Mouse (Mus musculus) left cerebral cortex, adult 8-10 months (tissue): ENCODE results near the gene Adgrb2. TPM values are rescaled to one million over a fixed set of nuclear protein-coding genes. Genes with fewer than 3 reads are reported as not detected.

ENCODE experiments used
- DNase-seq, 2 experiments: peaks; one replicate each; pipeline ENCODE4 v3.0.0; 2022; ENCODE audit warnings: low spot score in 2 of 2
- total RNA-seq, 4 experiments: library from RNA; stranded (reverse); gene quantifications; 2 replicates each; pipeline ENCODE4 v1.2.4; 2022

Adgrb2 gene
- total RNA-seq, 4 experiments from 2014 or later: 349 to 362 (median 356) TPM

GRCm38 (mm10) chr4:130070523-130070922, 85.9 kb downstream of the Adgrb2 start:
- no peak for DNase-seq

- no peak for DNase-seq
Measured at GRCm38 (mm10) chr4:130071758-130072157, 87.1 kb downstream of the Adgrb2 start.

Other genes starting within 250 kb of the Adgrb2 start
- 10 to 100 TPM; 89.9 to 93.5 (median 91.2) TPM for gene Khdrbs1, start 242.6 kb upstream of the Adgrb2 start, total RNA-seq
- 100 to 1,000 TPM; 128 to 154 (median 142) TPM for gene Ptp4a2, start 173.7 kb upstream of the Adgrb2 start, total RNA-seq
- gene Spocd1, start 55.6 kb upstream of the Adgrb2 start, total RNA-seq: under 1 TPM; 0.26 to 0.94 (median 0.68) TPM
- 10 to 100 TPM; 14.6 to 26.0 (median 18.3) TPM for gene Col16a1, start 63.0 kb downstream of the Adgrb2 start, total RNA-seq
- 10 to 100 TPM; 72.9 to 80.6 (median 76.1) TPM for gene Pef1, start 117.7 kb downstream of the Adgrb2 start, total RNA-seq
- gene Hcrtr1, start 154.5 kb downstream of the Adgrb2 start, total RNA-seq: 1 to 10 TPM; 1.4 to 2.0 (median 1.9) TPM
- gene Tinagl1, start 190.3 kb downstream of the Adgrb2 start, total RNA-seq: 10 to 100 TPM in 1 of 4 experiments, 1 to 10 TPM in 3; 7.7 to 10.5 (median 9.0) TPM
- not detected for gene Gm853, start 237.5 kb downstream of the Adgrb2 start, total RNA-seq